Mouse (Mus musculus) embryonic stem cell, embryonic (primary cell): ENCODE measurements around the gene Nbr1.
"Not testable (repeated sequence)": the region's sequence is repeated elsewhere in the genome, so short reads cannot be mapped to it uniquely, and the experiment has no call there.

Source experiments
- CTCF ChIA-PET, 4 experiments: fragments of 300-600 bp in 2 of 4; fragments of 350-600 bp in 2 of 4; sonication (Branson Sonifier 250); formaldehyde crosslinking; loops; one replicate each; lab custom pipeline; 2022; ENCODE audit warnings: inconsistent platforms in 2 of 4; lab: Charles Lee
- POLR2A ChIA-PET, 4 experiments: fragments of 300-600 bp in 2 of 4; fragments of 350-600 bp in 2 of 4; sonication (Branson Sonifier 250); formaldehyde crosslinking; loops; one replicate each; lab custom pipeline; 2022; ENCODE audit warnings: antibody characterized with exemption in 4 of 4, inconsistent platforms in 1 of 4; lab: Charles Lee

Gene Nbr1

GRCm38 (mm10) chr11:101599156-101599555 lies 47.2 kb downstream of the Nbr1 start, which contains the start of gene Gm11634:
Gene Gm11634, minus strand, starts transcription at chr11:101599256.
- ChIA-PET POLR2A (interaction anchor here in 2 of 4 experiments (0.7 to 47.2 kb wide), 26 partner anchors 9 to 204 kb away, joined by 3 to 978 read pairs (median 6); partner anchors contain the start of genes Arl4d (in 1 of the 2), Brca1 (in 1 of the 2), Nbr1 (in 1 of the 2) and Rdm1 (in 1 of the 2)), CTCF (interaction anchor here in 2 of 4 experiments (0.7 to 0.9 kb wide), 2 partner anchors 15 to 179 kb away, joined by 3 read pairs; no protein-coding TSS in a partner anchor)

- POLR2A ChIA-PET: interaction anchor here (0.7 to 47.2 kb wide), 37 partner anchors 9 to 207 kb away, joined by 3 to 978 read pairs (median 5); partner anchors contain the start of genes Rdm1 (in 3 of the 4), Tmem106a (in 3 of the 4), Brca1 (in 1 of the 4) and Dhx8 (in 1 of the 4)
- CTCF ChIA-PET: interaction anchor here in 2 of 4 experiments (0.6 to 1.4 kb wide), 3 partner anchors 12 to 56 kb away, joined by 3 to 4 read pairs (median 3); partner anchors contain the start of gene Tmem106a (in 1 of the 2)
Measured at GRCm38 (mm10) chr11:101602491-101602890, 50.5 kb downstream of the Nbr1 start.

GRCm38 (mm10) chr11:101604116-101604515 lies 52.2 kb downstream of the Nbr1 start:
- ChIA-PET POLR2A (interaction anchor here (0.6 to 47.2 kb wide), 53 partner anchors 8 to 1128 kb away, joined by 3 to 978 read pairs (median 11); partner anchors contain the start of genes Rdm1 (in 4 of the 4), Tmem106a (in 4 of the 4), Nbr1 (in 3 of the 4) and Brca1 (in 2 of the 4)), CTCF (interaction anchor here in 2 of 4 experiments (0.6 to 1.8 kb wide), 2 partner anchors 14 to 24 kb away, joined by 3 to 5 read pairs; no protein-coding TSS in a partner anchor)

GRCm38 (mm10) chr11:101604531-101605453 lies 52.8 kb downstream of the Nbr1 start:
- ChIA-PET POLR2A (interaction anchor here (0.6 to 47.2 kb wide), 98 partner anchors 9 to 984 kb away, joined by 3 to 978 read pairs (median 5); partner anchors contain the start of genes Rdm1 (in 4 of the 4), Tmem106a (in 4 of the 4), Nbr1 (in 3 of the 4) and Arl4d (in 2 of the 4)), CTCF (interaction anchor here in 3 of 4 experiments (0.6 to 1.8 kb wide), 5 partner anchors 14 to 38 kb away, joined by 3 to 7 read pairs (median 5); no protein-coding TSS in a partner anchor)

GRCm38 (mm10) chr11:101607134-101607533 lies 55.2 kb downstream of the Nbr1 start:
- CTCF ChIA-PET: not testable (repeated sequence)
- POLR2A ChIA-PET: interaction anchor here in 3 of 4 experiments (0.7 to 2.0 kb wide), 5 partner anchors 19 to 1309 kb away, joined by 3 to 5 read pairs (median 4); partner anchors contain the start of gene Tmem106a (in 1 of the 3)

- POLR2A ChIA-PET: interaction anchor here in 3 of 4 experiments (0.5 to 6.7 kb wide), 12 partner anchors 11 to 58 kb away, joined by 3 to 85 read pairs (median 4); partner anchors contain the start of gene Rdm1 (in 3 of the 3)
- CTCF ChIA-PET: no interaction called here
Measured at GRCm38 (mm10) chr11:101610445-101610844, 58.5 kb downstream of the Nbr1 start.

- ChIA-PET CTCF (interaction anchor here in 1 of 4 experiments (0.9 to 1.0 kb wide), 2 partner anchors 8 to 37 kb away, joined by 4 to 5 read pairs; no protein-coding TSS in a partner anchor), POLR2A (interaction anchor here (0.6 to 6.7 kb wide), 49 partner anchors 9 to 1247 kb away, joined by 3 to 85 read pairs (median 5); partner anchors contain the start of genes Rdm1 (in 4 of the 4), Gm11634 (in 2 of the 4), Nbr1 (in 2 of the 4) and Rnd2 (in 2 of the 4))
Measured at GRCm38 (mm10) chr11:101613596-101613995, 61.6 kb downstream of the Nbr1 start.

- ChIA-PET POLR2A (interaction anchor here (0.9 to 6.7 kb wide), 28 partner anchors 8 to 172 kb away, joined by 3 to 85 read pairs (median 6); partner anchors contain the start of genes Rdm1 (in 4 of the 4), Nbr1 (in 2 of the 4), Brca1 (in 1 of the 4) and Rnd2 (in 1 of the 4)), CTCF (no interaction called here)
Measured at GRCm38 (mm10) chr11:101614116-101614515, 62.2 kb downstream of the Nbr1 start.

- ChIA-PET CTCF (interaction anchor here in 1 of 4 experiments (1.2 kb wide), 1 partner anchor 12 kb away, joined by 3 read pairs; no protein-coding TSS in a partner anchor), POLR2A (interaction anchor here (0.8 to 6.7 kb wide), 20 partner anchors 7 to 173 kb away, joined by 3 to 85 read pairs (median 6); partner anchors contain the start of genes Rdm1 (in 2 of the 4) and Rpl27 (in 1 of the 4))
Measured at GRCm38 (mm10) chr11:101615380-101615779, 63.4 kb downstream of the Nbr1 start.

- POLR2A ChIA-PET: interaction anchor here (0.6 to 6.7 kb wide), 25 partner anchors 8 to 190 kb away, joined by 3 to 85 read pairs (median 5); partner anchors contain the start of genes Rdm1 (in 2 of the 4) and Rpl27 (in 1 of the 4)
Measured at GRCm38 (mm10) chr11:101616104-101616503, 64.2 kb downstream of the Nbr1 start.

GRCm38 (mm10) chr11:101616948-101617767 lies 65.2 kb downstream of the Nbr1 start:
- ChIA-PET CTCF (interaction anchor here in 1 of 4 experiments (0.9 kb wide), 1 partner anchor 115 kb away, joined by 3 read pairs; the partner anchor contains the start of gene Dhx8), POLR2A (interaction anchor here (0.9 to 6.7 kb wide), 28 partner anchors 9 to 116 kb away, joined by 3 to 85 read pairs (median 6); partner anchors contain the start of genes Rdm1 (in 4 of the 4) and Dhx8 (in 1 of the 4))

More at GRCm38 (mm10) chr11:101616104-101616503, 64.2 kb downstream of the Nbr1 start:
- CTCF ChIA-PET: interaction anchor here in 2 of 4 experiments (0.6 to 1.2 kb wide), 2 partner anchors 12 to 789 kb away, joined by 3 read pairs; no protein-coding TSS in a partner anchor

GRCm38 (mm10) chr11:101617849-101618248 lies 65.9 kb downstream of the Nbr1 start:
- ChIA-PET CTCF (interaction anchor here in 3 of 4 experiments (0.6 to 1.1 kb wide), 4 partner anchors 42 to 115 kb away, joined by 3 read pairs; partner anchors contain the start of gene Dhx8 (in 2 of the 3)), POLR2A (interaction anchor here (0.6 to 2.7 kb wide), 29 partner anchors 9 to 176 kb away, joined by 3 to 47 read pairs (median 5); partner anchors contain the start of genes Rdm1 (in 4 of the 4), Dhx8 (in 1 of the 4), Gm11634 (in 1 of the 4) and Rpl27 (in 1 of the 4))

GRCm38 (mm10) chr11:101618596-101618995 lies 66.6 kb downstream of the Nbr1 start:
- ChIA-PET CTCF (interaction anchor here in 2 of 4 experiments (0.9 to 1.1 kb wide), 2 partner anchors 42 to 114 kb away, joined by 3 read pairs; partner anchors contain the start of gene Dhx8 (in 1 of the 2)), POLR2A (interaction anchor here (0.9 to 2.7 kb wide), 29 partner anchors 8 to 114 kb away, joined by 3 to 47 read pairs (median 5); partner anchors contain the start of genes Rdm1 (in 4 of the 4), Dhx8 (in 1 of the 4) and Gm11634 (in 1 of the 4))

- ChIA-PET CTCF (interaction anchor here in 1 of 4 experiments (0.7 kb wide), 1 partner anchor 689 kb away, joined by 3 read pairs; no protein-coding TSS in a partner anchor), POLR2A (interaction anchor here in 2 of 4 experiments (0.6 to 8.6 kb wide), 7 partner anchors 7 to 1273 kb away, joined by 3 to 145 read pairs (median 4); partner anchors contain the start of gene Rdm1 (in 1 of the 2))
Measured at GRCm38 (mm10) chr11:101620022-101620655, 68.2 kb downstream of the Nbr1 start.

- CTCF ChIA-PET: interaction anchor here in 1 of 4 experiments (1.6 kb wide), 1 partner anchor 13 kb away, joined by 5 read pairs; no protein-coding TSS in a partner anchor
- POLR2A ChIA-PET: interaction anchor here (0.5 to 9.6 kb wide), 68 partner anchors 8 to 646 kb away, joined by 3 to 328 read pairs (median 14); partner anchors contain the start of genes Dhx8 (in 3 of the 4), Arl4d (in 2 of the 4), Brca1 (in 2 of the 4) and Nbr1 (in 2 of the 4)
Measured at GRCm38 (mm10) chr11:101626649-101626994, 74.7 kb downstream of the Nbr1 start.
